Mouse (Mus musculus): Measurements from ENCODE around the gene Etv4.

The Etv4 gene

DNA sequence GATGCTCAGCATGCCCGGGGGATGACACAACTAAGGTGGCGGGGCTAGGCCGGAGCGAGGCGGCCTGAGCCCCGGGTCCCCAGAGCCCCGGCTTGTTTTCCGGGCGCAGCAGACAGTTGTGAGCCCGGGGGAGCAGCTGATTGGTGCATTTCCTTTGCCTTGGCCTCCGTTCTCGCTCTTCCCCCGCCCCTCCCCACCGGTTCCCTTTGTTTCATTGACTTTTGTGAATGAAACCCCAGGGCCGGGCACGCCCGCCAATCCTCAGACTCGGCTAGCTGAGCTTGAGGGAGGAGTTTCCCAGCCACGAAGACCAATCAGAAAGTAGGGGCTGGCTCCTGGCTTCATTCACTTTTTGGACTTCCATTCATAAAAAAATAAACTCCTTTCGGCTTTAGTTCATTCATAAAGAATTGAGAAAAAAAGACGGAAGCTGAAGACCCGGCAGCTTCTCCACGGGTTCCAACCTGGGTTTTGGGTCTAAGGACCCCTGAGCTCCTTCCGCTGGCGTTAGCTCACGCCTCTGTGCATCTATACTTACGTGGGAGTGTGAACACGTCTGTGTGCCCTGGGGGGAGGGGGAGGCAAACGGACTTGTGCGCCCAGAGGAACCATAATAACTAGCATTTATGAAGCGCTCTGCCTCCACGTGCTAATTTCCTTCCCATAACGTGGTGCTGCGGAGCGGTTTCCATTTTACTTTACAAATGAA lies at the start of gene Etv4:
Gene Etv4 (minus strand): TSS at position 229 of the 709 bp plus-strand sequence.
- DNase-seq (ENCODE audit: low read depth, low spot score) = peak; percentile 99

- DNase-seq (ENCODE audit: low read depth, low spot score) = no peak
Observed at GRCm38 (mm10) chr11:101832001-101832400, 46.8 kb upstream of the Etv4 start.

- DNase-seq (ENCODE audit: low read depth, low spot score) = no peak
Observed at GRCm38 (mm10) chr11:101830616-101831015, 45.4 kb upstream of the Etv4 start.

DNA sequence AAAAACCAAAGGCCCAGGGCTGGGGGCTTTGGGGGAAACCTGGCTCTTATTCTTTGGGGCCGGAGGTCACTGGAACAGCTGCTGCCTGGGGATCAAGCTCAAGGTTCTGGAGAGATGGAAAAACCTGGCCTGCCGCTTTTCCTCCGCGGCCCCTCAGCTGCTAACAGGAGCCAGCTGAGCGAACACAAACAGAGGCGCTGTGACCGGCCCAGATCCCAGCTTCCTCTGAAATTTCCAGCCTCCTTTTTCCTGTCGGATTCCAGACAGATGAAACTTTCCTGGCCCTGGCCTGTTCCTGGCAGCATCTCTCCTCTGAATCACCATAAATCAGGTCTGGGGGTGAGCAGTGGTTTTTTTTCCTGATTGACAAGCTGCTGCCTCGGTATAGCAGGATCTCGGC lies 44.9 kb upstream of the Etv4 start:
- no peak for DNase-seq (ENCODE audit: low read depth, low spot score)

- DNase-seq (ENCODE audit: low read depth, low spot score) = no peak
Observed at GRCm38 (mm10) chr11:101828718-101829117, 43.5 kb upstream of the Etv4 start.

DNA sequence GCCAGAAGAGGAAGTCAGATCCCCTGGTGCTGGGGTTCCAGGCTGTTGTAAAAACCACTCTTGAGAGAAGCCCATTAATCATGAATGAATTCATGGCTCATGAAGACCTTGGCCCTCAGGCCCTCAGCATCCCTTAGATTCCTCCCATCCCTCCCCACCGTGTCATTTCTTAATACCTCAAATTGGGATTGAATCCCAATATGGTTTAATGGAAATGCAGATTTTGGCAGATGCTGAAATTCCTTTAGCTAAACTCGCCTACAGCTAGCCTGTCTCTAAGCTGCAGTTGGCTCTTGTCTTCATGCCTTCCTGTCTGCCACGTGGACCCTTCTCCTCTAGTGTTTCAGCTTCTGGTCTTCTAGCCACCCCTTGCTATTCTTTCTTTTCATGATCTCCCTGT lies 38.0 kb upstream of the Etv4 start:
- DNase-seq (ENCODE audit: low read depth, low spot score) = no peak

DNA sequence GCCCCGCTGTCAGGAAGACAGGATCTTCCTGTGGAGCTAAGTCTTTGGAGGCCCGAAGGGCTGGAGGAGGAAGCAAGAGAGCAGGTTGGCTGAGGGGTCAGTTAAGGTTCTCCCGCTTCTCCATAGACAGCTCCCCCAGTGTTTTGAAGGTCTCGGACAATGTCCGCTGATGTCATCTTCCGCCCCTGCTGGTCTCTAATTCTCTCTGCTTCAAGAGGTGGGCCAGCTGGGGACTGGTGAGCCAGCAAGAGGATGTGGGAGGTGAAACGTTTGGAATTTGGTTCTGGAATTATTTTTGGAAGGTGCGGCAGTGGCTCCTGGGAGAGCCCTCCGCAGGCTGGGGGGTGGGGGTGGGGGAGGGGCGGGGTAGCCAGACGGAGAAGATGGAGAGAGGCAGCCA lies 35.7 kb upstream of the Etv4 start:
- DNase-seq (ENCODE audit: low read depth, low spot score) = peak; percentile 86

GRCm38 (mm10) chr11:101819853-101820252 lies 34.7 kb upstream of the Etv4 start:
- DNase-seq (ENCODE audit: low read depth, low spot score) = peak; percentile 75

DNA sequence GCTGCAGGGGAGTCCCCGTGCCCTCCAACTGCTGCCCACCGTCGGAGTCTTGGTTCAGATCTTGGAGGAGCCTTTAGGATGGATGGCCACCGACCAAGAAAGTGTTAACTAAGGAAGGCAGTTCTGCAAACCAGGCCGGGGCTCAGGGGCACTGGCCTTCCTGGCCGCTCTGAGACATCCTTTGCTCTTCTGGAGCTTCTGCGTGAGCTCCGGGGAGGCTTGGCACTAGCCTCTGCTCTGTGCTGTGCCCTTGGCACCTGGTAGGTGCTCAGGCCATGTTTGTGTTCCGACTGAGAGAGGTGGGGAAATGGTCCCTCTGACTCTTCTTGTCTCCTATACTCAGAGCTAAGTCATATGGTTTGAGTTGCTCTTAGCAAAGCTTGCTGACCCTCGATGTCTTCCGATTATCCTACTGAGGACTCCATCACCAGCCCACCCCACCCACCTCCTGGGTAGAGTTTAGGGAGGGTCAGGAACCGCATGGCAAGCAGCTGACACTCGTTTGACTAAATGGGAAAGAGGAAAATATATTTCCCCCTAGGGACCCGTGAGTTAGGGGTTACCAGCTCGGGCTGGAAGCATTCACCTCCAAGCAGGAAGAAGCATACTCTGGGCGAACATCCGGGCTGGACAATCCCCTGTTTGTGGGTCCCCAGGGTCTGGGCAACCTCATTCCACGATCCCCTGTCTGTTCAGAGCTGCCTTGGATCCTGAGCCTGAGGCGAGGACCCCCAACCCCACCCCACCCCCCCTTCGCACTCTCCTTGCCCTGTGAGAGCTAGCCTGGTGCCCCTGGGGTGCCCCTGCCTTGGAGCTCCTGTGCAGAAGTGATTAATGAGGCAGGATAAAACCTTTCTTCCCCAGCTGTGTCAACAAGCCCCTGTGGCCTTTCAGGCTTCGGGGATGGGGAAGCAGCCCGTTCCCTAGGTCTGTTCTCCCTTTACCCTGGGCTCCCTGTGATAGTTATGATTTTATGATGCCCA lies 30.2 kb upstream of the Etv4 start:
- DNase-seq (ENCODE audit: low read depth, low spot score) = no peak

- DNase-seq (ENCODE audit: low read depth, low spot score) = peak; percentile 85
Observed at GRCm38 (mm10) chr11:101814375-101815102, 29.4 kb upstream of the Etv4 start.

DNA sequence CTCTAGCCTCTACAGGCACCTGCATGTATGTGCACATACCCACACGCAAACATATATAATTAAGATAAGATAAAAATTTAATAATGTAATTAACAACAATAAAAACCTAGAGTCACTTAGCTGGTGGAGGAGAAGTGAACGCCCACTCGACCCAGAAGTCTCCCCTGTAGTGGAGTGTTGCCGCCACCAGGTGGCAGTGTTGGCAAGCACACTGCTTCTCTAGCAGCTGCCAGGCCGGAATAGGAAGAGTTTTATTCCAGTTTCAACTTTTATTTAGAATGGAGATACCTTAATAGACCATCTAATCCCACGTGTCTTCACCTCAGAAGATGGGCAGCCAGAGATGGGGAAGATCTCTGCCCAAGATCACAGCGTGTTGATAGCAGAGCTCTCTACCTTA lies 28.1 kb upstream of the Etv4 start:
- DNase-seq (ENCODE audit: low read depth, low spot score) = peak; percentile 64

GRCm38 (mm10) chr11:101809060-101809828 lies 24.1 kb upstream of the Etv4 start:
- no peak for DNase-seq (ENCODE audit: low read depth, low spot score)

DNA sequence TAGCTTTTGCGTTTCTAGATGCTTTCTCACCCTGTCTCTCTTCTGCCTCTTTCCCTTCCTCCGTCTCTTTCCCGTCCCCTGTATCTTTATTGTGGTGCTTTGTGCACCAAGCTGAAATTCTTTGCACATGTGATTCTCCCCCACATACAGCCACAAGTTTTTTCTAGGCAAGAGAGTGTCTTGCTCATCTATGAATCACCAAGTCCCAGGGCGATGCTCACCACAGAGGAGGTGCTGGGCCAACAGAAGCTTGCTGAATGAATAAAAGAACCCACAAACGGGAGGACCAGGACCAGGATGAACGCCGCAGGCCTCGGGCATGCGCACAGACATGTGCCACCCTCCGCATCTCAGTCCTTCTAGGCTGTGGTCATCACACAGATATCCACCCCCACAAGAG lies 22.1 kb upstream of the Etv4 start:
- DNase-seq (ENCODE audit: low read depth, low spot score) = no peak

DNA sequence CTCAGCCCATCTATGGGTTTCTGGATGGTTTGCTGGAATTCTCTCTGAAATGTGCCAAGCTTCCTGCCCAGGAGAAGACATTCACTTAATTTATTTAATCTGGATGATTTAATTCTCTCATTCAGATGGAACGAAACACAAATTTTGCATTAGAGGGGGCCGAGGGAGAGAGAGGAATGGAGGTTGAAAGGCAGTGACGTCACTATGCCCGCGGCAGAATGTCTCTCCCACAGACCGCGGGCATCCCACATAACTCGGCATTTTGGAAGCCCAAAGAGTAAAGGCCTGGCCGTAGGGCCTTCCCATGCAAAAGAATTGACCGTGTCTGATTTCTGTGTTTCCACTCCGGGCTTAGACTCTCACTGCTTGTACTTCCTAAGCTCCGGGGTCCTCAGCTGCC lies 21.6 kb upstream of the Etv4 start:
- DNase-seq (ENCODE audit: low read depth, low spot score) = no peak

DNA sequence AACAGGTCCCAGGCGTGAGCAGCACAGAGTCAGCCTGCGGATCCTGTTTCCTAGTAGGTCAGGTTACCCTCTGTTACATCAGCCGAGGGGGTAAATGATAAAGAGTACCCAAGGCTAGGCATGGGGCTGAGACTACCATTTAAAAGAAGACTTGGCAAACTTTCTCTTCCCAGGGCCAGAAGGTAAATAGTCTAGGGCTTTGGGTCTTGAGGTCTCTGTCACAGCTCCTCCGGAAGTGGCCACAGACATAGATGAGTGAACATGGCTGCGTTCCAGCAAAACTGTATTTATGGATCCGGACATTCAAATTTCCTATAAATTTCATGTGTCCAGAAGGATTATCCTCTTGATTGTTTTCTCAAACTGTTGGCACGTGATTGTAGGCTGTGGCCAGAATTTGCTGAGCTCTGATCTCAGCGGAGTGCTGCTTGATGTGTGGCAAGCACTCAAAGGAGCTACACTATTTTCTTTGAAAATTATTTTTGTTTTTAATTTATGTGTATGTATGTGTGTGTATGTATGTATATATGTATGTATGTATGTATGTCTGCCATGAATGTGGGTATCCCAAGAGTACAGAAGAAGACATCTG lies 20.0 kb upstream of the Etv4 start:
- DNase-seq (ENCODE audit: low read depth, low spot score) = no peak

DNA sequence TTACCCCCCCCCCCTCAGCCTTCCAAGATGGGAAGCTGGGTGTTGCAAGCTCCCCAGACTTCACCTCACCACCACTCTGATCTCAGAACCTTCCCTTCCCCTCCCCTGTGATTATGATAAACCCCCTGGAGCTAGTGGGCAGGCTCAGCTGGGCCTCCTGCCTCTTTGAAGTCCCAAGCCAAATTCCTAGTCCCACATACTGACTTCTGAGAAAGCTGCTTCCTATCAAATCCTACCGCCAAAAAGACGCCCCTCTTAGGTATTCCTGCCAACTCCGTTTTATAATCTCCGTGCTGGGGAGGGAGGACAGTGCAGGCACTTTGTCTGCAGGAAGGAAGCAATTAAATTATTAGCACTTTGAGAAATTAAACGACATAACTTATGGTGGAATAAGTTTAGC lies 16.2 kb upstream of the Etv4 start:
- DNase-seq (ENCODE audit: low read depth, low spot score) = no peak

DNA sequence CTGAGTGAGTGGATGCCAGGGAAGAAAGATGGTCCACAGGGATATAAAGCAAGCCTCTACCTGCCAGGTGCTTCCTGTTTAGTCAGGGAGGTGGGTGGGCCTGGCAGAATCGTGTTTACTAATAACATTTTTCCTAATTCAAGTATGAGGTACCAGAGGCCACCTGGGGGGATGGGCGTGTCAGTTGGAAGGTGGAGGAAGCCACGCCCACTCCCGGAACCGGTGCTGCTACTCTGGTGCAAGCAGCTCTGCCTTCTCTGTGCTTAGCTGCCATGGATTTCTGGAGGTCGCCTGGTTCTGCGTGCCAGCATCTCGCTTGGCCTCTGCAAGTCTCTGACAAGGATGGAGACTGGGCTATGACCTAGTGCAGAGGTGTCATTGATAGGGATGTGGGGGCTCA lies 12.9 kb upstream of the Etv4 start:
- no peak for DNase-seq (ENCODE audit: low read depth, low spot score)

DNA sequence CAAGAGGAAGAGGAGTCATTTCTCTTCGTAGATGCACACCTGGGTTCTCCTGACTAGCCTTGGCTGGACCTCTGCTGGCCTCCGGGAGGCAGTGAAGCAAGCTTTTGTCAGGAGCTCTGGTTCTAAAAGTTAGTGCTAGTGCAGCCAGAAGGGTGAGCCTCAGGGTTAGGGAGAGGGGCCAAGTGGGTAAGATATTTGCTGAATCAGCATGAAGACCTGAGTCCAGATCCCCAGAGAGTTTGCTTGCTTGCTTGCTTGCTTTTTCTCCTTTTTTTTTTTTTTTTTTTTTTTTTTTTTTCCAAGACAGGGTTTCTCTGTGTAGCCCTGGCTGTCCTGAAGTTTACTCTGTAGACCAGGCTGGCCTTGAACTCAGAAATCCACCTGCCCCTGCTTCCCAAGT lies 12.2 kb upstream of the Etv4 start:
- no peak for DNase-seq (ENCODE audit: low read depth, low spot score)

DNA sequence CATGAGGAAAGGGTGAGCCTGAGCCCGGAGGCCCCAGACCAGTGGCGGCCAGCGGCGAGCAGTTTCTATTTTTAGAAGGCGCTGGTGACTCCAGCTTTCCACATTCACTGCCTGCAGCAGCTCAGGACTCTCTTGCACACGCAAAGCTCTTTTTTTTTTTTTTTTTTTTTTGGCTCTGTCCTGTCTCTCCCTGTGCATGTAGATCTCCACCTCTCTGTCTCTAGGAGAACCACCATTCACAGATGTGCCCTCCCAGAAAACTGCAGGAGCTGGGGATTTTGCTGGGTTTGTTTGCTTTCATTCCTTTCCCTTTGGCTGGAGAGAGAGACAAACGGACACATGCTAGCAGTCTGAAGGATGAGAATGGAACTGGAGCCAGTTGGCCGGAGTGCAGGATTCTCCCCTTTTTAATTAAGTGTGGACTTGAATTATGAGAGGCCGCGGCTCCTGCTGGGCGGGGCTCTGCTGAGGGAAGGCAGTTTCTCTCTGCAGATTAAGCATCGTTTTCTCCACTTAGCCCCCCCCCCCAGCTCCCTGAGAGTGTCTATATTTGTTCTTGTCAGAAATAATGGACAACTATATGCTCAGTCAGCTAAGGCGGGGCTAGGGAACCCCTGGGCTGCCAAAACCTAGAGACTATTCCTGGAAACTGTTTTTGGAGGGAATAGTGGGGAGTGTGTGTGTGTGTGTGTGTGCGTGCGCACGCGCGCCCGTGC lies 5.8 kb upstream of the Etv4 start:
- DNase-seq (ENCODE audit: low read depth, low spot score) = no peak

GRCm38 (mm10) chr11:101787432-101787831 lies 2.3 kb upstream of the Etv4 start:
- DNase-seq (ENCODE audit: low read depth, low spot score) = peak; percentile 95

Measured in R1 (cell line).